Mouse (Mus musculus): Measurements from ENCODE around the gene Slc1a4.

Gene Slc1a4
- long read RNA-seq, experiment 1, transcript Slc1a4-202 (8 exons, 3,926 nt), result major isoform, 5 of 6 reads
- long read RNA-seq, experiment 1, partial matches to known transcripts, result 0 of 6 reads
- long read RNA-seq, experiment 1, other reads (novel, unspliced or antisense), result 1 of 6 reads
- long read RNA-seq, experiment 2, partial matches to known transcripts, result 2 of 4 reads
- long read RNA-seq, experiment 2, other reads (novel, unspliced or antisense), result 0 of 4 reads

- intact Hi-C loops (cut with DNase I), result loop anchor here (5.0 kb wide), 2 partner anchors 64 to 81 kb away; no protein-coding TSS in a partner anchor
Observed at GRCm38 (mm10) chr11:20332561-20333514, at the start of gene Slc1a4. TSS of gene Slc1a4 (minus strand) at chr11:20332713.

GRCm38 (mm10) chr11:20380106-20380505 is 47.6 kb upstream of the Slc1a4 start:
- intact Hi-C loops (cut with DNase I), result no loop called here

GRCm38 (mm10) chr11:20376642-20377041 is 44.1 kb upstream of the Slc1a4 start:
- intact Hi-C loops (cut with DNase I), result no loop called here

GRCm38 (mm10) chr11:20372616-20373211 is 40.2 kb upstream of the Slc1a4 start:
- intact Hi-C loops (cut with DNase I), result no loop called here

GRCm38 (mm10) chr11:20370486-20370885 is 38.0 kb upstream of the Slc1a4 start:
- intact Hi-C loops (cut with DNase I), result no loop called here

GRCm38 (mm10) chr11:20366456-20366855 is 33.9 kb upstream of the Slc1a4 start:
- intact Hi-C loops (cut with DNase I), result no loop called here

- intact Hi-C loops (cut with DNase I), result no loop called here
Observed at GRCm38 (mm10) chr11:20361354-20361753, 28.8 kb upstream of the Slc1a4 start.

- intact Hi-C loops (cut with DNase I), result no loop called here
Observed at GRCm38 (mm10) chr11:20357684-20358447, 25.4 kb upstream of the Slc1a4 start.

- intact Hi-C loops (cut with DNase I), result no loop called here
Observed at GRCm38 (mm10) chr11:20348466-20348865, 16.0 kb upstream of the Slc1a4 start.

GRCm38 (mm10) chr11:20347548-20347947 is 15.0 kb upstream of the Slc1a4 start:
- intact Hi-C loops (cut with DNase I), result no loop called here

- intact Hi-C loops (cut with DNase I), result no loop called here
Observed at GRCm38 (mm10) chr11:20346369-20346768, 13.9 kb upstream of the Slc1a4 start.

- intact Hi-C loops (cut with DNase I), result no loop called here
Observed at GRCm38 (mm10) chr11:20343952-20344351, 11.4 kb upstream of the Slc1a4 start.

GRCm38 (mm10) chr11:20341598-20341997 is 9.1 kb upstream of the Slc1a4 start:
- intact Hi-C loops (cut with DNase I), result no loop called here

- intact Hi-C loops (cut with DNase I), result no loop called here
Observed at GRCm38 (mm10) chr11:20338703-20339102, 6.2 kb upstream of the Slc1a4 start.

- intact Hi-C loops (cut with DNase I), result loop anchor here (5.0 kb wide), 2 partner anchors 63 to 82 kb away; no protein-coding TSS in a partner anchor
Observed at GRCm38 (mm10) chr11:20334301-20334700, 1.8 kb upstream of the Slc1a4 start.

GRCm38 (mm10) chr11:20331690-20332537 is 599 bp downstream of the Slc1a4 start:
- intact Hi-C loops (cut with DNase I), result loop anchor here (5.0 kb wide), 2 partner anchors 65 to 80 kb away; no protein-coding TSS in a partner anchor

- intact Hi-C loops (cut with DNase I), result loop anchor here (5.0 kb wide), 2 partner anchors 66 to 79 kb away; no protein-coding TSS in a partner anchor
Observed at GRCm38 (mm10) chr11:20331027-20331689, 1.4 kb downstream of the Slc1a4 start.

GRCm38 (mm10) chr11:20329711-20330110 is 2.8 kb downstream of the Slc1a4 start:
- intact Hi-C loops (cut with DNase I), result loop anchor here (5.0 kb wide), 2 partner anchors 68 to 77 kb away; no protein-coding TSS in a partner anchor

GRCm38 (mm10) chr11:20328771-20329170 is 3.7 kb downstream of the Slc1a4 start:
- intact Hi-C loops (cut with DNase I), result no loop called here

Data from adrenal gland (tissue).